Mouse (Mus musculus): ENCODE results near the gene Per3.
"Not testable (repeated sequence)": the region's sequence is repeated elsewhere in the genome, so short reads cannot be mapped to it uniquely, and the experiment has no call there.

Gene Per3

GRCm38 (mm10) chr4:151024152-151024551, 20.3 kb downstream of the Per3 start:
- no peak for DNase-seq

- not testable (repeated sequence) for DNase-seq
Measured at GRCm38 (mm10) chr4:151017356-151017755, 27.1 kb downstream of the Per3 start.

GRCm38 (mm10) chr4:151015946-151016345, 28.5 kb downstream of the Per3 start:
- DNase-seq = no peak

GRCm38 (mm10) chr4:151010316-151010715, 34.1 kb downstream of the Per3 start:
- DNase-seq = peak; percentile 42

GRCm38 (mm10) chr4:151006945-151007344, 37.5 kb downstream of the Per3 start:
- peak; percentile 67 for DNase-seq

- no peak for DNase-seq
Measured at GRCm38 (mm10) chr4:151005656-151006318, 38.7 kb downstream of the Per3 start.

GRCm38 (mm10) chr4:151001397-151001796, 43.1 kb downstream of the Per3 start:
- DNase-seq = no peak

GRCm38 (mm10) chr4:150998626-150999025, 45.8 kb downstream of the Per3 start:
- DNase-seq = no peak

GRCm38 (mm10) chr4:150996797-150997196, 47.7 kb downstream of the Per3 start, which contains the start of gene Uts2:
TSS of gene Uts2 (plus strand) at chr4:150997097.
- no peak for DNase-seq

- DNase-seq = peak; percentile 57
Measured at GRCm38 (mm10) chr4:150990148-150990547, 54.3 kb downstream of the Per3 start.

GRCm38 (mm10) chr4:150980153-150980552, 64.3 kb downstream of the Per3 start:
- no peak for DNase-seq

GRCm38 (mm10) chr4:150979455-150979854, 65.0 kb downstream of the Per3 start:
- DNase-seq = no peak

GRCm38 (mm10) chr4:150978156-150978910, 66.1 kb downstream of the Per3 start:
- DNase-seq = no peak

- DNase-seq = peak; percentile 58
Measured at GRCm38 (mm10) chr4:150975145-150975544, 69.3 kb downstream of the Per3 start.

- no peak for DNase-seq
Measured at GRCm38 (mm10) chr4:150973264-150973663, 71.2 kb downstream of the Per3 start.

- no peak for DNase-seq
Measured at GRCm38 (mm10) chr4:150968956-150969355, 75.5 kb downstream of the Per3 start.

- peak; percentile 71 for DNase-seq
Measured at GRCm38 (mm10) chr4:150966556-150966955, 77.9 kb downstream of the Per3 start.

GRCm38 (mm10) chr4:150965555-150965951, 78.9 kb downstream of the Per3 start:
- DNase-seq = no peak

- DNase-seq = peak; percentile 91
Measured at GRCm38 (mm10) chr4:150964635-150965554, 79.6 kb downstream of the Per3 start.

- DNase-seq = no peak
Measured at GRCm38 (mm10) chr4:150963711-150964110, 80.8 kb downstream of the Per3 start.

GRCm38 (mm10) chr4:150962231-150962630, 82.2 kb downstream of the Per3 start:
- DNase-seq = peak; percentile 23

- no peak for DNase-seq
Measured at GRCm38 (mm10) chr4:150958536-150958935, 85.9 kb downstream of the Per3 start.

GRCm38 (mm10) chr4:150957106-150957458, 87.4 kb downstream of the Per3 start:
- DNase-seq = no peak
